Mouse (Mus musculus): ENCODE data around the gene Klrb1c. TPM values are rescaled to one million over a fixed set of nuclear protein-coding genes. Genes with fewer than 3 reads are reported as not detected.

The Klrb1c gene
- 0.20 and 0.26 TPM in 2 replicates for polyA plus RNA-seq (2014; fragmentation: Nextera tagmentation; extraction: Ambion mirVana)

DNA sequence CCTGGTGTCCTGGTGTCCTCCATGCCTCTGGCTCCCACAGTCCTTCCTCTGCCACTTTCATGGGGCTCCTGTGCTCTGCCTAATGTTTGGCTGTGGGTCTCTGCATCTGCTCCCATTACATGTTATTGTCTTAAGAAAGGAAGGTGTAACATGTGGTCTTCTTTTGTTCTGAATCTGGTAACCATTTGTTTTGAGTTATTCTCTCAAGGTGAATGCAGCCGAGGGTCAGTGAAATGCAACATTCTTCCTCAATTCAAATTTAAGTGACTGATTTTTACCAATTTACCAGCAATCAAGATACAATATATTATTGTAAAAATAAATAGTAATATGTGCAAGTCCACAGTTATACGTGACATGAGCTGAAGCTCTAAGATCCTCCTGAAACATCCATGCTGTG, at the start of gene Klrb1c:
Gene Klrb1c, minus strand, starts transcription at position 101 of the 400 bp plus-strand sequence.
- H3K36me3 ChIP-seq (ENCODE audit: control insufficient read depth, insufficient read depth, low read length), result no peaks in the 10 kb centered on the region
- no peaks in the 10 kb centered on the region for H3K9me3 ChIP-seq (ENCODE audit: control insufficient read depth, low read length)
- ATAC-seq (replicated peaks; ENCODE audit: low FRiP score, low TSS enrichment, low read depth), result no peak
- H3K4me1 ChIP-seq (replicated peaks; ENCODE audit: control insufficient read depth, insufficient read depth, low read length), result no peaks in the 10 kb centered on the region
- 94% methylated on average over 2 of the region's 2 CpGs for WGBS
- no peak for DNase-seq (ENCODE audit: low spot score)
- no peak within 1 kb of the TSS for H3K4me3 ChIP-seq (ENCODE audit: low read depth, low read length)
- H3K4me2 ChIP-seq (ENCODE audit: low read length), result no peak within 1 kb of the TSS
- no peak within 1 kb of the TSS for H3K9ac ChIP-seq (ENCODE audit: low read length)
- no peak within 1 kb of the TSS for H3K27ac ChIP-seq (ENCODE audit: low read depth)
- no peaks in the 10 kb centered on the region for H3K27me3 ChIP-seq (replicated peaks; ENCODE audit: control insufficient read depth, insufficient read depth, low read length)

DNA sequence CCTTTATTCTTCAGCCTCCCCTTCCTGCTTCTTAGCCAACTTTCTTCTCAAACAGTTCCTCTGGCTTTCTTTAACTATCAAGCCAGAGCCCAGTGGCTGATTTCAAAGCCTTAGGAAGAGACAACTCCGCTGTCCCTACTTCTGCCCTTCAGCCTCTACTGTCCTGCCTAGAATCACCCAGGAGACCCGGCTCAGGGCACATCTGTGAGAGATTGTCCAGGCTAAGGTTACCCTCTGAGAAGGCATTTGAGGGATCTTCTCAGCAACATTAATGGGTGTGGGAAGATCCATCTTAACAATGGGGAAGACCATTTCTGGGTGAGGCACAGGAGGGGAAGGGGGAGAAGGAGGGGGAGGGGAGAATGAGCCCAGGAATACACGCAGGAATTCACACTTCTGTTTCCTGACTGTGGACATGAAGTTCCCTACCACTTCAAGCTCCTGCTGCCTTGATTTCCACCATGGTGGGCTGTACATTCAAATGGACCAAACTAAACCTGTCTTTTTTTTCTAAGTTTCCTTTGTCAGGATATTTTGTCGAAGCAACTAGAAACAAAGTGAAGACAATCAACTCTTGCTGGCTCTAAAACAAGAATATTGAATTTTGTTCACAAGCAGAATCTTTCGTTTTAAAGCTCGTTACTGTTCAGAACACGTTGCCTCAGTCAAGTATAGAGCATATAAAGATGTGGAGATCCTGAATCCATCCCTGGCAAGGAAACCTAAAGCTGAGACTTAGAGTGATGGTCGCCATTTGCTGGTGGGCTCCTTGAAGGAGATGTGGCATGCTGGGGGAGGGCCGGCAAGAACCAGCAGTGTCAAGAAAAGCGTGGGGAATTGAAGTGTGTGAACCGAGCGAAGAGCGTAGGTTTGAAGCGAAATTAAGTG, 48.7 kb upstream of the Klrb1c start:
- H3K4me3 ChIP-seq (ENCODE audit: low read depth, low read length), result peak overlapping the region; percentile 75
- ATAC-seq (replicated peaks; ENCODE audit: low FRiP score, low TSS enrichment, low read depth) (peak; percentile 10; the same call in 1 of the 2 replicates), DNase-seq (ENCODE audit: low spot score) (peak; percentile 74)
- peak overlapping the region; percentile 96 for H3K27ac ChIP-seq (ENCODE audit: low read depth)
- no peaks in the 10 kb centered on the region for H3K27me3 ChIP-seq (replicated peaks; ENCODE audit: control insufficient read depth, insufficient read depth, low read length)
- H3K9me3 ChIP-seq (ENCODE audit: control insufficient read depth, low read length), result no peaks in the 10 kb centered on the region
- peak overlapping the region; percentile 53 for H3K4me2 ChIP-seq (ENCODE audit: low read length)
- H3K36me3 ChIP-seq (ENCODE audit: control insufficient read depth, insufficient read depth, low read length), result no peaks in the 10 kb centered on the region
- WGBS, result under 1% methylated on average over 14 of the region's 14 CpGs
- peak overlapping the region; percentile 84 for H3K9ac ChIP-seq (ENCODE audit: low read length)
- H3K4me1 ChIP-seq (replicated peaks; ENCODE audit: control insufficient read depth, insufficient read depth, low read length), result peaks cover 8% of the 10 kb centered on the region

DNA sequence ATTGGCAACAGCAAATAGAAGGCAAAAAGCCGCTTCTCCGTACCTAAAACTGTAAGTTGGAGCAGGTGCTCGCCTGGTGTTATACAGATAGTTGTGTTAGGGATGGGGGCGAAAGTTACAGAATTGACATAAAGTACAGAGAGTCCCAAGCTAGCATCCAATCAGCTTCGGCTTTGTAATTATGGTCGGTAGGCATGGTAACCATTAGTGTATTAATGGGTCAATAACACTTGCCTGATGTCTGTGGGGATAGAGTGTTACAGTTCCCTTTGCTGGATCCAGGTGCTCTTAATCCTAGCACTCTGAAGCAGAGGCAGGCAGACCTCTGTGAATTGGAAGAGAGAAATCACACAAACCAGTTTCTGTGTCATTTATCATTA, 47.9 kb upstream of the Klrb1c start:
- Histone ChIP-seq H3K27me3 (replicated peaks; ENCODE audit: control insufficient read depth, insufficient read depth, low read length) (no peaks in the 10 kb centered on the region), H3K36me3 (ENCODE audit: control insufficient read depth, insufficient read depth, low read length) (no peaks in the 10 kb centered on the region), H3K4me1 (replicated peaks; ENCODE audit: control insufficient read depth, insufficient read depth, low read length) (peaks cover 5% of the 10 kb centered on the region), H3K9me3 (ENCODE audit: control insufficient read depth, low read length) (no peaks in the 10 kb centered on the region), H3K4me2 (ENCODE audit: low read length) (peak overlapping the region; percentile 53), H3K27ac (ENCODE audit: low read depth) (no peak overlapping the region), H3K9ac (ENCODE audit: low read length) (no peak overlapping the region), H3K4me3 (ENCODE audit: low read depth, low read length) (0 out of 2 replicates have a peak overlapping the region, but pooled peaks have one; percentile 75)
- 80% methylated on average over 6 of the region's 6 CpGs for WGBS
- ATAC-seq (replicated peaks; ENCODE audit: low FRiP score, low TSS enrichment, low read depth) (no peak), DNase-seq (ENCODE audit: low spot score) (no peak)

DNA sequence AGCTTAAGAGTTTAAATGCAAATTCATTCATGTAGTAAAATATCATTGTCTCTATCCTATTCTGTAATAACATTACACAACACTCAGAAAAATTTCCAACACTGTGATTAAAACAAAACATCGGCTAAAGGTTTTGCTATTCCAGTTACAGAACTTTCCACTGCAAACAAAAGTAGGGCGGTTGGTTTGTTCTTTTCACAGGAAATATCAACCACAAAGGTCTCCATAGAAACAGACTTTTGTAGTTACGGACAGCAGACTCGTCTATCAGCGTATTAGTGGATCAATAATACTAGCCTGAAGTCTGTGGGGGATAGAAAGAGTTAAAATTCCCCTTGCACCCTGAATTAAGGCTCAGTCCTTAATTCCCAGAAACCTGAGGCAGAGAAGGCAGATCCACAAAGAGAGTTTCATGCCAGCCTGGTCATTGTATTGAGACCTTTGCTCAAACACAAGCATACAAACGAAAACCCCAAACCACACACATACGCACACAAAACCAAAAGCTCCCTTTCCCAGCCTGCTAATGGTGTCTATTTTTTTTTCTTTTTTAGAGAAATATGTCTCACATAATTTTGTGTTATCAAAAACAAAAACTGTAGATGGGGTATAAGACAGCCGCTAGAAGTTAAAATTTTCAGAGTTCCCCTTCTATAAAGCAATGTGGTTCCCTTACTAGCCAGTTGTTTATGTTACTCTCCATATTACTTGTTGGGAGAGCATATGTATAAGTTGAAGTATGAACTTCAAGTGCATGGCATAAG, 47.4 kb upstream of the Klrb1c start:
- H3K27me3 ChIP-seq (replicated peaks; ENCODE audit: control insufficient read depth, insufficient read depth, low read length), result no peaks in the 10 kb centered on the region
- H3K36me3 ChIP-seq (ENCODE audit: control insufficient read depth, insufficient read depth, low read length), result no peaks in the 10 kb centered on the region
- ATAC-seq (replicated peaks; ENCODE audit: low FRiP score, low TSS enrichment, low read depth) (no peak), DNase-seq (ENCODE audit: low spot score) (no peak)
- H3K4me3 ChIP-seq (ENCODE audit: low read depth, low read length), result no peak overlapping the region
- no peaks in the 10 kb centered on the region for H3K4me1 ChIP-seq (replicated peaks; ENCODE audit: control insufficient read depth, insufficient read depth, low read length)
- H3K4me2 ChIP-seq (ENCODE audit: low read length), result no peak overlapping the region
- no peak overlapping the region for H3K9ac ChIP-seq (ENCODE audit: low read length)
- WGBS, result 82% methylated on average over 8 of the region's 8 CpGs
- no peak overlapping the region for H3K27ac ChIP-seq (ENCODE audit: low read depth)
- no peaks in the 10 kb centered on the region for H3K9me3 ChIP-seq (ENCODE audit: control insufficient read depth, low read length)

DNA sequence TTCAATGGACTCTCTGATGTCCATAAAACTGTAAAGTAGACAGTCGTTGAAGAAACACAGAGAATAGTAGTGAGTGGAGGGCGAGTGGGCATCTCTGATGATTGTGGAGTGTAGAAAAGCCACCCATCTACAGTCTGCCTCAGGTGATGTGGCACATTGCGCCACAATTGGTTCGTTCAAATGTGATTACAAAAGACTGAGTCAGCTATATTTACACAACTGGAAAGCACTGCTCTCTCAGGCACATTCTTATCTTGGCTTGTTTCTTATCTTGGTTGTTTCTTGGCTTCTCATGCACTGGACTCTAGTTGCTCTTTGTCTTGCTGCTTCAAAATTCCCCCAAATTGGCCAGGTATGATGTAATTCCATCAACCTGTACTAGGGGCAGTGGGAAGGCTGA, 46.6 kb upstream of the Klrb1c start:
- WGBS, result 71% methylated on average over 4 of the region's 4 CpGs
- Histone ChIP-seq H3K4me3 (ENCODE audit: low read depth, low read length) (no peak overlapping the region), H3K4me1 (replicated peaks; ENCODE audit: control insufficient read depth, insufficient read depth, low read length) (no peaks in the 10 kb centered on the region), H3K36me3 (ENCODE audit: control insufficient read depth, insufficient read depth, low read length) (no peaks in the 10 kb centered on the region), H3K4me2 (ENCODE audit: low read length) (no peak overlapping the region), H3K9me3 (ENCODE audit: control insufficient read depth, low read length) (no peaks in the 10 kb centered on the region), H3K27me3 (replicated peaks; ENCODE audit: control insufficient read depth, insufficient read depth, low read length) (no peaks in the 10 kb centered on the region), H3K27ac (ENCODE audit: low read depth) (no peak overlapping the region), H3K9ac (ENCODE audit: low read length) (no peak overlapping the region)
- ATAC-seq (replicated peaks; ENCODE audit: low FRiP score, low TSS enrichment, low read depth), result no peak
- DNase-seq (ENCODE audit: low spot score), result no peak

DNA sequence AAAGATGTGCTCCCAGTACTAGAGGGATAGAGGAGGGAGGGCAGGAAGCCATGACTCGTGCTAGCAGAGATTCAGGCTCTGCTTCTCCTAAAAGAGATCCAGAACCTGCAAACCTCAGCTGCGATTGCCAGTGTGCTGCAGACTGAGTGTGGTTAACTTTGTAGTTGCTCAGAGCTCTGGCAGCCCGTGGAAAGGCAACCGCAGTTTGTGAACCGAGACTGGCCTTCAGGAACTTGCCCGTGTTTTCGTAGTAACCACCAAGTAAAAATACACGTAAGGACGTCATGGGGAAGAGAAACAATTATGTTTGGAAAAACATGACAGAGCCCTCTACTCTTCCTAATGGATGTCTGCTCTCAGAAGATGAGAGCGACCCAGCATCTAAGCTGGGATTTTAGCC, 44.0 kb upstream of the Klrb1c start:
- Histone ChIP-seq H3K27me3 (replicated peaks; ENCODE audit: control insufficient read depth, insufficient read depth, low read length) (no peaks in the 10 kb centered on the region), H3K9me3 (ENCODE audit: control insufficient read depth, low read length) (no peaks in the 10 kb centered on the region), H3K4me3 (ENCODE audit: low read depth, low read length) (no peak overlapping the region), H3K27ac (ENCODE audit: low read depth) (no peak overlapping the region), H3K9ac (ENCODE audit: low read length) (no peak overlapping the region), H3K4me1 (replicated peaks; ENCODE audit: control insufficient read depth, insufficient read depth, low read length) (no peaks in the 10 kb centered on the region), H3K36me3 (ENCODE audit: control insufficient read depth, insufficient read depth, low read length) (no peaks in the 10 kb centered on the region), H3K4me2 (ENCODE audit: low read length) (no peak overlapping the region)
- DNase-seq (ENCODE audit: low spot score) (no peak), ATAC-seq (replicated peaks; ENCODE audit: low FRiP score, low TSS enrichment, low read depth) (no peak)
- WGBS, result 76% methylated on average over 10 of the region's 10 CpGs

DNA sequence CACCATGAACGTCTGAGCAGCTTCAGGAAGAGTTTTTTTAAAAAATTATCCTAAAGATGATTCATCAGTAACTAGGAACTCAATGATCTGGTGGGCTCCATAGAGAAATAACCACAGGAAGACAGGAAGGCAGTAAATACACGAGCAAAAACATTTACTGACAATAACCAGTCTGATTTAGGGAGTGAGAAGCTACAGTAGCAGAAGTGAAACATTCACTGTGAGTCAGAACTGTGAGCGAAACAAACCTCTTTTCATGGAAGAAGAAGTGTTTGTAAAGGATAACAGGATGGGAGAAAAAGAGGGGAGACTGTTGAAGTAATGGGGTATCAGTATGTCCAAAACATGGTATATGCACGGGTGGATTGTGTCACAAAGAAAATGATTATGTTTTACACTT, 40.8 kb upstream of the Klrb1c start:
- Histone ChIP-seq H3K4me2 (ENCODE audit: low read length) (no peak overlapping the region), H3K4me1 (replicated peaks; ENCODE audit: control insufficient read depth, insufficient read depth, low read length) (no peaks in the 10 kb centered on the region), H3K27me3 (replicated peaks; ENCODE audit: control insufficient read depth, insufficient read depth, low read length) (no peaks in the 10 kb centered on the region), H3K27ac (ENCODE audit: low read depth) (no peak overlapping the region), H3K9ac (ENCODE audit: low read length) (no peak overlapping the region), H3K4me3 (ENCODE audit: low read depth, low read length) (no peak overlapping the region), H3K36me3 (ENCODE audit: control insufficient read depth, insufficient read depth, low read length) (no peaks in the 10 kb centered on the region), H3K9me3 (ENCODE audit: control insufficient read depth, low read length) (no peaks in the 10 kb centered on the region)
- 58% methylated on average over 4 of the region's 4 CpGs for WGBS
- DNase-seq (ENCODE audit: low spot score) (no peak), ATAC-seq (replicated peaks; ENCODE audit: low FRiP score, low TSS enrichment, low read depth) (no peak)

DNA sequence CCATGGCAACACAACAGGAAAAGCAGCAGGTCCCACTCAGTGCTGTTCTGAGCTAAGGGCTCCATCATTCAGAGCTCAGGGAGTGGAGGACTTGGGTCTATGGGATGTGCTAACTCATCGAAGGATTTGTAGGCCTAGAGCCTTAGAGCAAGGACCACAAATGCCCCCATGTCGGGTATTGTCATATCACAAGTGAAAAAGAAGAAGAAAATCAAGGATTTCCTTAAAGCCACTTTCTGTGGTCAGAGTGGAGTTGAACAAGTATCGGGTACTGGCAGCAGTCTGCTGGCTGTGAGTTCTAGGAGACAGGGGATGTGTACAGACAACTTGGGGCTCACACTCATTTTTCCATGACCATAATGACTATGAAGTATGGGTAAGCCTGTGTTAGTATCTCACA, 37.8 kb upstream of the Klrb1c start:
- Histone ChIP-seq H3K4me1 (replicated peaks; ENCODE audit: control insufficient read depth, insufficient read depth, low read length) (no peaks in the 10 kb centered on the region), H3K9me3 (ENCODE audit: control insufficient read depth, low read length) (no peaks in the 10 kb centered on the region), H3K9ac (ENCODE audit: low read length) (no peak overlapping the region), H3K4me3 (ENCODE audit: low read depth, low read length) (no peak overlapping the region), H3K27me3 (replicated peaks; ENCODE audit: control insufficient read depth, insufficient read depth, low read length) (no peaks in the 10 kb centered on the region), H3K4me2 (ENCODE audit: low read length) (no peak overlapping the region), H3K27ac (ENCODE audit: low read depth) (no peak overlapping the region), H3K36me3 (ENCODE audit: control insufficient read depth, insufficient read depth, low read length) (no peaks in the 10 kb centered on the region)
- 87% methylated on average over 3 of the region's 3 CpGs for WGBS
- no peak for ATAC-seq (replicated peaks; ENCODE audit: low FRiP score, low TSS enrichment, low read depth)
- DNase-seq (ENCODE audit: low spot score), result no peak

All from intestine, embryonic 14.5 days (tissue).